Mouse (Mus musculus) regulatory T cell (primary cell): ENCODE measurements around the gene Ppp1r21.

Experiments
- in situ Hi-C: fragments of 300-600 bp; cut with MboI, MseI; formaldehyde crosslinking; loops from one replicate; pipeline ENCODE4 v1.15.1; 2025; ENCODE audit warnings: high pct_unique_total_duplicates

Gene Ppp1r21

GRCm38 (mm10) chr17:88529519-88530235 lies at the start of gene Ppp1r21:
Gene Ppp1r21 (plus strand): TSS chr17:88530118.
- in situ Hi-C loops = loop anchor here (10.0 kb wide), 1 partner anchor 85 kb away; the partner anchor contains the start of gene Foxn2

DNA sequence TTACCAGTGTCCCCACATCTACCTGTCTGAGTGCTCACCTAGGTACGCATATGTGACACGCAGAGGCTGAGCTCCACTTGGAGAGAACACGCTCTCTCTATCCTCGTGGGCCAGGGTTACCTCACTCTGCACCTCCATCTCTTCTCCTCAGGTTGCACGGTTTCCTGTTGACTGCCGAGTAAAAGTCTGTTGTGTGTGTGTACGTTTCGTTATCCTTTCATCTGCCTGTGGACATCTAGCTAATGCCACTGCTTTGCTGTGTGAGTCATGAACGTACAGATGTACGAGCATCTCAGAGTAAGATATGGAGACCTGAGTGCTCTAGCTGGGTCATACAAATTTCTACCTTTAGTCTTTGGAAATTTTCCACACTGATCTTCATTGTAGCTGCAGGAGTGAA lies 49.5 kb upstream of the Ppp1r21 start:
- in situ Hi-C loops = no loop called here

- in situ Hi-C loops = no loop called here
These were observed 48.9 kb upstream of the Ppp1r21 start for GRCm38 (mm10) chr17:88481062-88481461.

DNA sequence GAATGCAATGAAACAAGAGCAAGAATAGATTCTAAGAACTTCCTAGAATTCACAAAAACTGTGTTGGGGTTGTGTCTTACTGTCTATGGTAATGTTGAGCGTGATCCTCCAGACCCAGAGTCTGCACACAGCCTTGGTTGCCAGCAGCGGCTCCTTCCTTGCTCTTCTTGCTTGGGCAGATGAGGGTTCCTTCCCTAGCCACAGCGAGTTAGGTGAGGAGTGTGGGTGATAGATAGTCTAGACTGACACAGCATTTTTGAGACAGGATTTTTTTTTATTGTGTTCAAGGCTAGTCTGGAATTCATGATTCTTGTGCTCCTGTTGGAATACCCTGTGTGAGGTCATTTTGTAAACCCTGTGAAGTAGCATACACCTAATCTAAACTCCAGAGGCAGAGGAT lies 48.3 kb upstream of the Ppp1r21 start:
- in situ Hi-C loops = no loop called here

GRCm38 (mm10) chr17:88484539-88484938 lies 45.4 kb upstream of the Ppp1r21 start:
- in situ Hi-C loops = no loop called here

DNA sequence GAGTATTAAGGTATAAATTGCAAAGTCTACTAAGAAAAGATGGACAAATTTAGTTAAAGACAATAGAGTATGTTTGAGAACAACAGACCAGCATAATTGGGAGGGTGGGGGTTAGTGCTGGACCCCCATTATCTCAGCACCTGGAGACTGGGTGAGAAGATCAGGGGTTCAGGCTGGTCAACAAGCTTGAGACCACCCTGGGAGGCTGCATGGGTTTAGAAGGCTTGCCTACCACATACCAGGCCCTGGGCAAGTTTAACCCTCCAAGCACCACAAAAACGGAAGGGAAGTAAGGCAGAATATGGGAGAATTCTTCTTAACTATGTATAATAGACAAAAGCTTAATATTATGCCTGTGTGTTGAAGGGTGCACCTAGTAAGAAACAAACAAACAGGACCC lies 45.0 kb upstream of the Ppp1r21 start:
- in situ Hi-C loops = no loop called here

GRCm38 (mm10) chr17:88490546-88490945 lies 39.4 kb upstream of the Ppp1r21 start:
- in situ Hi-C loops = no loop called here

DNA sequence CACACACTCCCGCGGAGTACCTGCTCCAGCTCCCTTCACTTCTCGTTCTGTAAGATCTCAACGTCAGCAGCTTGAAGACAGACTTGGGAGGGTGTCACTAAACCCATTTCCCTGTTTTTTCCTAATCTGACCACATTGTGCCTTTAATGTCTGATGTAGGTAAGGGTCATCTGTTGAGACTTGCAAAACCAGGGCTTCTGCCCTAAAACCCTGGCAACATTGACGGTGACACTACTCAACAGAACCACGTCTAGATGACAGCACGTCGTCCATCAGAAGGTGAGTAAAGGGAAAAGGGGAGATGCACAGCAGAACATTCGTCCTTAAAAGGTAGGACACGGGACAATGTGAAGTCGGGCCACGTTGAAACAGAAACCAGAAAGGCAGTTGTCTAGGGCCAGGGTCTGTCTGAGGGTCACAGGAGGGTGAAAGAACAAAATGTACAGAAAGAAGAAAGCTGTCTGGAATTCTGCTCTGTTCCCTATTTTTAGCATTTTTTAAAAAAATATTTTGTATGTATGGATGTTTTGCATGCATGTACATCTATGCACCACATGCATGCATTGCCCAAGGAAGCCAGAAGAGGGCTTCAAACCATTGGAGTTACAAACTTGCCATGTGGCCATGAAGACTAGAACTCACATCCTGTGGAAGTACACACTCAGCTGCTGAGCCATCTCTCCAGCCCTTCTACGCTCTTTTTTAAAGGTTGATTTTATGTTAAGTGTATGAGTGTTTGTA lies 38.4 kb upstream of the Ppp1r21 start:
- in situ Hi-C loops = no loop called here

GRCm38 (mm10) chr17:88492107-88492460 lies 37.8 kb upstream of the Ppp1r21 start:
- in situ Hi-C loops = no loop called here

DNA sequence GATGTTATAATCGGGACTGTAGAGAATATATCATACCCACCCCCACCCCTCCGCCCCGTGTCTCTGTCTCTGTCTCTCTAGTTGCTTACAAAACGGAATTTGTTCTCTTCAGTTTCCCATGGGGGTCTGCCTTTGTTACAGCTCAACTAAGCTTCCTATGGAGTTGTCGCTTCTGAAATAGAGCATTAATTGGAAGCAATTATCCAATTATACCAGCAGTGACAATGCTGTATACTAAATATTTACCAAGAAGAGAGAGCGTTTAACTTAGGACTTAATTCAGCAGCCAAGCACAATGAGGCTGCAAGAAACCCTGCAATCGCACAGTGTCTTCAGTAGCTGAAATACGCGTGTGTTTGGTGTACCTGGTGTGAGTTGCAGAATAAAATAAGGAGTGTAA lies 36.4 kb upstream of the Ppp1r21 start:
- in situ Hi-C loops = no loop called here

GRCm38 (mm10) chr17:88494121-88494771 lies 35.7 kb upstream of the Ppp1r21 start:
- in situ Hi-C loops = no loop called here

DNA sequence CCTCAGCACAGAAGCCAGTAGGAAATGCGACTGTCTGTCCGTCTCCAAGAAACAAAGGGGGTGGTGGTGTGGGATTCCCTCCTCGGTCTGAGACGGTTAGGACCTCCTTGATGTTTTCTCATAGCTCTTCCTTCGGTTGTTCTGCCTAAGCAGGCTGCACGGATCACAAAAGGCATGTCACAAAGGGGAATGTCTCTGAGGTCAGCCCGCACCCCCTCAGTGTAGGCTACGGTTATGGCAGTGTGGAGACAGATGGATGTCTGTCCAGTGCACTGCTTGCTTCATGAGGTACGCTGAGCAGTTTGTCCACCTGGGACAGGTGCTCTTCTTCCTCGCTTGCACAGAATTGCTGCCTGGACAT lies 35.2 kb upstream of the Ppp1r21 start:
- in situ Hi-C loops = no loop called here

DNA sequence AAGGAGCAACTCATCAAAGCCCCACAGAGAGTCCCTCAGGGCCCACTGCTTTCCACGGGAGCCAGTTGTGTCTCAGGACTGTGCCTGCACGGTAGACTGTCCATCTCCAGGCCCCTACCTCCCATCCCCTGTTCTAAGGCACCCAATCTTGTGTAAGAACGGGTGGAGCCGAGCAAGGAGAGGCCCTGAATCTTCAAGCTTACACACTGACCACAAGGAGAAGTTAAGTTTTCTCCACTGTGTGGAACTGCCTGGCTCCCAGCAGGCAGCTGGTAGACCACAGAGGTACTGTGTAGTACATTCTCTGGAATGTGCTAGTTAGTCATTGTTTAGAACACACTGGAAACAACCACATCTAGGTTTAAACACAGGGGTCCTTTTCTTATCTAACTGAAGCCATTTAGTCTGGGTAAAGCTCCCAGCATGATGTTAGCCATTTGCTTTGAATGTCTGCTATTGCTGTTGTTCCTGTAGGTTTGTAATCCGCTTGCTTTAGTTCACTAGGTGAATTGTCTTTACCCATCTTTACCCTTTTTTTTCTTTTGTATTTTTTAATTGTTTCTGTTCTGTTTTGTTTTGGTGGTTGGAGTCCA lies 31.7 kb upstream of the Ppp1r21 start:
- in situ Hi-C loops = no loop called here

DNA sequence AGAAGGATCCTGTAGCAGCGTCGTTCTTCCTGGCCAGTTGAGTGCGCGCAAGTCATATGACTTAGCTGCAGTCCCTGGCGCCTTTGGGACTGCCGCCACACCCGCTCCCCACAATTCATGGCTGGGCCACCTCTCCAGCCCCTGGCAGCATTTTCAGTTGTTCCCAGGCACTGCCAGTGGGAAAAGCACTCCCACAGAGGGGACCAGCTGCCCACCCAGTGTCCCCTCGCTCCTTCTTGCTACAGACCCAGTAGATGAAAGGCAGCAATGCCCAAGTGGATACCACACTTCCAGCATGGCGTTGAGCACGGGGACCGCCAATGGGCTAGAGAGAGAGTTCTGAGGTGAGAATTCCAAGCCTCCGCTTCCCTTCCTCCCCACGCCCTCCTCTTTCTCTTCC lies 25.9 kb upstream of the Ppp1r21 start:
- in situ Hi-C loops = no loop called here

DNA sequence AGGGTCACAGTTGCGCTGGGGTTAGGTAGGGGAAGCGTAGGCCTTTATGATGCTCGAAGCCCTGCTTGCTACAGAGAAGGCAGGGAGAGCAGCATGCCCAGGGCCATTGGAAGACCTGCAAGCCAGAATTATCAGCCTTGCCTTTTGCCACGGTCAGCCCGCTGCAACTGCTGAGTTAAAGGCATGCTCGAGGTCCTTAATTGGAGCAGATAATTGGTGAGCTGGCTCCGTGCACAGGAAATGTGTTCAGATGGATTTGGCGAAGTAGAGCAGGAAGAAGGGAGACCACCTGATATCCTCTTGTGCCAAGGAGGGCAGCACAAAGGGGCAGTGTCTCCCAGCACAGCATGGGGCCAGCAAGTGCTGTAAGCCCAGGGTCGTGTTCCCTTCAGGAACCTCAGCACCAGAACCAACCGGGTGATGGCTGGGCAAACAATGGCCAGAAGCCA lies 24.6 kb upstream of the Ppp1r21 start:
- in situ Hi-C loops = no loop called here

DNA sequence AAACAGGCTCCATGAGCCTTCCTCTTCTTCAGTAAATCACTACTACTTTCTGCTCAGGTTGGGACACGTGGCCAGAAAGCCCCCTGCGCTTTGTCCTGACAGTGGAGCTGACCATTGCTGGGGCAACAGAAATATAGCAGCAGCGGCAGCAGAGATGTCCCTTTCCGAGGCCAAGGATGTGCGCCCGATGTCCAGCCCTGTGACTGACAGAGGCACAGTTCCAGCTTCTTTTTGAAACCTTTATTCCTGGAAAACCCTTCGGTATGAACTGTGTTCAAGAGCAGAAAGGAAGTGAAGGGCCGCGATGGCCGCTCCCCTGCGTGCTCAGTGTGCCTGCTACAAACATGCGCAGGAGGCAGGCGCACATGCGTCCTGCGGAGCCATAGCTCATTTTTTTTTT lies 24.0 kb upstream of the Ppp1r21 start:
- in situ Hi-C loops = no loop called here

GRCm38 (mm10) chr17:88507376-88507775 lies 22.5 kb upstream of the Ppp1r21 start:
- in situ Hi-C loops = no loop called here

DNA sequence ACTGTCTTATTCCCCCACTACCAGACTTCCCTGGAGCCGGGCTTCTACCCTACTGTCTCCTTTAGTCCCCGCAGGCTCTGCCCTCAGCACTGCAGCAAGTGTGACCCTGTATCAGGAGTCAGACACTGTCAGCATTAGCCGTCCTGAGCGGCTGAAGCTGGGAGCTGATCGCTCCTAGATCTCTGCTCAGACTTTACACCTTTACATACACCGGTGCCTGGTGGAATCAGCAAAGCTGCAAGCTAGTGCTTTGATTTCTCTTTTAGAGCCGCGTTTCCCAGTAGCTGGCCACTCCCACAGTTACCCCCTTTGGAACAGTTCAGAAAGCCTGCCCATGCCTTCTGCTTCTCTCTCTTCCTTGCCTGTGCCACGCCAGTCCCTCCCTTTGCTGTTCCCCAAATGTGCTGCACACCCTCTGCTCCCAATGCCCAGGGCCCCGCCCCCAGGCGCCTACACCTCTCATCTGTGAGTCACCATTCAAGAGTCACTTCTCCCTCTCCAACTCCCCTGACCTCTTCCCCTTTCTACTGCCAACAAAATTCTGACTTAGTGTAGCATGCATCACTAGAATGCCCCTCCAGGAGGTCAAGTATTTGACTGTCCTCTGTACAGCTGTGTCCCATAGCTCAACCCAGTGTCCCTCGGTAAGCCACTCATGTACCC lies 20.9 kb upstream of the Ppp1r21 start:
- in situ Hi-C loops = no loop called here

DNA sequence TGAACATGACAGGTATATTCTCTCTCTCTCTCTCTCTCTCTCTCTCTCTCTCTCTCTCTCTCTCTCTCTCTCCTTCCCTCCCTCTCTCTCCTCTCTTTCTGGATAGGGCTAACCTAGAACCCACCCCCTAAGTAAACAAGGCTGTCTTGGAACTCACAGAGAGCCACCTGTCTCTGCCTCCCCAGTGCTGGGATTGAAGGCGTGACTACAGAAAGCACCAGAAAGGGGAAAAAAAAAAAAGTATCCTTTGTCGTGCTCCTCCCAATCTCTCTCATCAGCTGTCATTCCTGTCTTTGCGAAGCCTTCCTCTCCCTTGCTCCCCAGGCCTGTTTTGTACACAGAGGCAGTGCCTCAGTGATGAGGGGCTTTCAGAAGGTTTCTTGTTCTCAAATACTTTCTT lies 19.9 kb upstream of the Ppp1r21 start:
- in situ Hi-C loops = loop anchor here (5.0 kb wide), 2 partner anchors 248 to 478 kb away; no protein-coding TSS in a partner anchor

- in situ Hi-C loops = loop anchor here (5.0 kb wide), 2 partner anchors 249 to 479 kb away; no protein-coding TSS in a partner anchor
These were observed 18.8 kb upstream of the Ppp1r21 start for GRCm38 (mm10) chr17:88511095-88511551.

GRCm38 (mm10) chr17:88516477-88516876 lies 13.4 kb upstream of the Ppp1r21 start:
- in situ Hi-C loops = no loop called here

DNA sequence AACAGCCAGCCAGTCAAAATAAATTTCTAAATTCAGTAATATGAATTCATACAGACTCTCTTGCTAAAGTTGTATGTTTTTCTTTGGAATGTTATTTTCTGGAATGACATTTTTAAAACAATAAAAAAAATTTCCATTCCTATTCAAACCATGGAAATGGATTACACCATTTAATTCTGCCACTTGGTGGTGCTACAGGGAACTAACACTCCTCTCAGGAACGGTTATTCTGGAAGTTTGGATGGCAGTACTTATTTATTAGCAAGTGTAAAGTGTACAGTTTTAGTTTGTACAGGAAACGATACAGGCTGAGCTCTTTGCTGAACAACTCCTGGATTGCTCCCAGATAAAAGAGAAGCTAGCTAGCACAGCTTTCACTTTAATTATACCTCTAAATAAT lies 2.1 kb upstream of the Ppp1r21 start:
- in situ Hi-C loops = no loop called here
